Mouse (Mus musculus): ENCODE data around the gene Cpeb4.

GRCm38 (mm10) chr11:31828011-31828770 is 43.8 kb upstream of the Cpeb4 start:
- TF ChIP-seq POLR2A (IDR thresholded peaks at IDR 0.05; ENCODE audit: borderline replicate concordance, extremely low read depth, insufficient read depth, insufficient read length, poor library complexity, severe bottlenecking) (no peak), CTCF (IDR thresholded peaks at IDR 0.05; ENCODE audit: borderline replicate concordance, extremely low read depth, insufficient read depth, insufficient read length) (no peak)
